ENCODE assay signal across 12 mouse cellular contexts in genomic region chr1:84386481-84387146, GRCm38 (mm10). TPM values are rescaled to one million over a fixed set of nuclear protein-coding genes. Genes with fewer than 3 reads are reported as not detected.
A peak's percentile ranks its signal among the peaks of the same experiment; 100 is the strongest.
DNase-seq lines count a peak whose midpoint lies in the region; ATAC-seq and TF ChIP-seq lines count a peak whose summit lies in the region.
"Had no signal": no experiment of that assay in that cellular context is flagged by ENCODE, and none has a peak within 500 bp of the region (broad histone marks: within the 10 kb centered on the region; RNA-seq: fewer than 3 reads in every experiment).

No protein-coding gene starts in this region.

- no peaks in the 10 kb centered on the region for H3K36me3 ChIP-seq in lung, embryonic 15.5 days
- H3K36me3 ChIP-seq in lung, postnatal 0 days (ENCODE audit: insufficient read depth, low read length), result no peaks in the 10 kb centered on the region
- H3K36me3 ChIP-seq: limb, embryonic 13.5 days; midbrain, embryonic 12.5 days had no signal

- H3K4me3 ChIP-seq in lung, embryonic 15.5 days, result no peak overlapping the region
- H3K4me3 ChIP-seq in lung, postnatal 0 days (ENCODE audit: low read depth, low read length), result no peak overlapping the region
- H3K4me3 ChIP-seq: limb, embryonic 13.5 days; midbrain, embryonic 12.5 days had no signal

- 53% methylated on average over 8 of the region's 8 CpGs for WGBS in lung, embryonic 15.5 days
- WGBS in lung, postnatal 0 days, result 56% methylated on average over 8 of the region's 8 CpGs

- DNase-seq in gastrocnemius, postnatal 10 days, result peak; percentile 18
- no peak for DNase-seq in gastrocnemius, adult 18-20 months (ENCODE audit: low spot score)
- DNase-seq in lung, postnatal 0 days (ENCODE audit: low spot score), result no peak
- peak; percentile 47 to 74 for DNase-seq in left cerebral cortex, postnatal 25 days (ENCODE audit: low spot score in 2 of 2)
- DNase-seq in telencephalon, adult 2 months (ENCODE audit: low read depth, low spot score), result peak; percentile 73
- DNase-seq in adrenal gland, adult 2 months, result no peak
- no peak for DNase-seq in yolk sac, embryonic 10.5 days (ENCODE audit: low spot score)
- DNase-seq: lung, postnatal 14 days; thymus, adult 2 months had no signal

- no peak overlapping the region for H3K4me2 ChIP-seq in lung, embryonic 15.5 days
- H3K4me2 ChIP-seq in lung, postnatal 0 days (replicated peaks; ENCODE audit: low read depth, low read length), result no peak overlapping the region
- H3K4me2 ChIP-seq: limb, embryonic 13.5 days; midbrain, embryonic 12.5 days had no signal

- no peak for ATAC-seq in lung, embryonic 15.5 days (ENCODE audit: borderline replicate concordance, extremely low read depth, low FRiP score, low TSS enrichment)
- no peak for ATAC-seq in lung, postnatal 0 days

- TF ChIP-seq CTCF in lung, postnatal 0 days (IDR thresholded peaks at IDR 0.05), result no peak

- no peak for TF ChIP-seq EP300 in lung, postnatal 0 days (IDR thresholded peaks at IDR 0.05)

- H3K27me3 ChIP-seq in lung, embryonic 15.5 days, result no peaks in the 10 kb centered on the region
- no peaks in the 10 kb centered on the region for H3K27me3 ChIP-seq in lung, postnatal 0 days (replicated peaks; ENCODE audit: insufficient read depth, low read length)
- H3K27me3 ChIP-seq: limb, embryonic 13.5 days; midbrain, embryonic 12.5 days had no signal

- no peaks in the 10 kb centered on the region for H3K9me3 ChIP-seq in lung, embryonic 15.5 days
- no peaks in the 10 kb centered on the region for H3K9me3 ChIP-seq in lung, postnatal 0 days (ENCODE audit: low read length)
- H3K9me3 ChIP-seq: limb, embryonic 13.5 days; midbrain, embryonic 12.5 days had no signal

- no peaks in the 10 kb centered on the region for H3K4me1 ChIP-seq in lung, embryonic 15.5 days
- no peaks in the 10 kb centered on the region; the same call in 1 of the 2 replicates for H3K4me1 ChIP-seq in lung, postnatal 0 days (ENCODE audit: insufficient read depth, low read depth, low read length)

- no peak overlapping the region for H3K9ac ChIP-seq in lung, embryonic 15.5 days
- no peak overlapping the region for H3K9ac ChIP-seq in lung, postnatal 0 days (replicated peaks; ENCODE audit: low read depth)
- H3K9ac ChIP-seq: limb, embryonic 13.5 days; midbrain, embryonic 12.5 days had no signal

- intact Hi-C loops in left cerebral cortex, postnatal 25 days (cut with DNase I), result no loop called here

- 0 out of 2 replicates have a peak overlapping the region, but pooled peaks have one; percentile 29 for H3K27ac ChIP-seq in lung, embryonic 15.5 days
- H3K27ac ChIP-seq in lung, postnatal 0 days (ENCODE audit: low read length), result no peak overlapping the region
- H3K27ac ChIP-seq: limb, embryonic 13.5 days; midbrain, embryonic 12.5 days had no signal

RNA-seq across cellular contexts. Expression of gene Pid1, which starts 22.6 kb away (rescaled TPM):
- 10 to 100 TPM; 18.7 to 25.0 TPM for total RNA-seq in gastrocnemius, postnatal 10 days (2021)
- total RNA-seq in gastrocnemius, adult 18-20 months (2021), result 1 to 10 TPM; 4.0 to 5.9 TPM
- 8.2 and 10.9 TPM in 2 replicates for polyA plus RNA-seq in lung, embryonic 15.5 days (2015; fragmentation: Nextera tagmentation; extraction: Ambion mirVana)
- polyA plus RNA-seq in lung, postnatal 0 days (2015; fragmentation: Nextera tagmentation; extraction: Ambion mirVana), result 20.8 and 23.6 TPM in 2 replicates
- 10 to 100 TPM; 40.1 to 43.4 TPM for total RNA-seq in left cerebral cortex, postnatal 25 days (2021)
- total RNA-seq in adrenal gland, adult 2 months (2021), result 10 to 100 TPM; 18.5 to 21.2 TPM
- polyA plus RNA-seq in adrenal gland, adult 2 months (2012; rRNA removed), result 15.5 and 15.8 TPM in 2 replicates

Comparison
In these comparisons a context has a peak if more than half of its experiments do, and no peak if none do; other contexts are left out.
1. DNase-seq: peak in gastrocnemius, postnatal 10 days (single experiment), left cerebral cortex, postnatal 25 days (2 of 2) and telencephalon, adult 2 months (single experiment); none in gastrocnemius, adult 18-20 months (single experiment), lung, postnatal 0 days (single experiment), adrenal gland, adult 2 months (single experiment) and yolk sac, embryonic 10.5 days (single experiment).